Mouse (Mus musculus) liver, postnatal 0 days (tissue): ENCODE data around the gene Gdpd5.

Experiments
- CTCF ChIP-seq: sonication (generic); IDR thresholded peaks from 2 replicates; pipeline ENCODE4 v1.5.1; 2016; ENCODE audit warnings: antibody characterized with exemption, low read depth
- EP300 ChIP-seq: IDR thresholded peaks from 2 replicates; pipeline ENCODE4 v1.6.1; 2016; ENCODE audit warnings: antibody characterized with exemption, low read depth, mild to moderate bottlenecking

GRCm38 (mm10) chr7:99381214-99382087, at the start of gene Gdpd5:
- TF ChIP-seq CTCF (no peak), EP300 (no peak)
